Mouse (Mus musculus) cerebellum, postnatal 36 days (tissue): ENCODE measurements around the gene Upk3bl.
"Not testable (repeated sequence)": the region's sequence is repeated elsewhere in the genome, so short reads cannot be mapped to it uniquely, and the experiment has no call there.

Experiments
- DNase-seq, 2 experiments: peaks; one replicate each; pipeline ENCODE4 v3.0.0; 2021 to 2022; ENCODE audit warnings: mixed read lengths in 2 of 2

Upk3bl gene

GRCm38 (mm10) chr5:136088821-136089575 lies 34.7 kb downstream of the Upk3bl start:
- peak in 1 of 2 experiments; percentile 19 for DNase-seq

- no peak for DNase-seq
Observed at GRCm38 (mm10) chr5:136091927-136092326, 37.6 kb downstream of the Upk3bl start.

GRCm38 (mm10) chr5:136094249-136095010 lies 40.1 kb downstream of the Upk3bl start:
- DNase-seq: no peak

GRCm38 (mm10) chr5:136095089-136095488 lies 40.8 kb downstream of the Upk3bl start:
- no peak for DNase-seq

- no peak for DNase-seq
Observed at GRCm38 (mm10) chr5:136098536-136098935, 44.2 kb downstream of the Upk3bl start.

GRCm38 (mm10) chr5:136102099-136102820 lies 48.0 kb downstream of the Upk3bl start:
- peak; percentile 75 to 78 for DNase-seq

GRCm38 (mm10) chr5:136104511-136104910 lies 50.2 kb downstream of the Upk3bl start:
- no peak for DNase-seq

GRCm38 (mm10) chr5:136108486-136108885 lies 54.2 kb downstream of the Upk3bl start:
- no peak for DNase-seq

- DNase-seq: no peak
Observed at GRCm38 (mm10) chr5:136109042-136109441, 54.8 kb downstream of the Upk3bl start.

- not testable (repeated sequence) for DNase-seq
Observed at GRCm38 (mm10) chr5:136113546-136113945, 59.3 kb downstream of the Upk3bl start.
